ENCODE assay signal across 8 mouse cellular contexts in the genomic region with DNA sequence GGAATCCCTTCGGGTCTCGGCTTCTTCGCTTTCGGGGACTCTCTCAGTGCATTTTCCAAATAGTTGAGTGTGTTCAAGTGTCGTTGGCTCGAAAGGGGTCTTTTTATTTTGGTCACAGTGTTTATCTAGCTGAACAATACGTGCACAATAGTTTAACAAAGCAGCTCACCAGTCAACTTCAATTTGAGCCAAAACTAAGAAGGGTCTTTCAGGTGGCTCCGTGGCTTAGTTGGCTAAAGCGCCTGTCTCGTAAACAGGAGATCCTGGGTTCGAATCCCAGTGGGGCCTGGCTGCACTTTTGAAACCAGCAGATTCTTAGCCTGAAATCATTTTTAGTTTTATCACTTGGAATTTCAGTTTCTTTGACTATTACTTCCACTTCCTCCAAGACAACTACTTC. TPM values are rescaled to one million over a fixed set of nuclear protein-coding genes. Genes with fewer than 3 reads are reported as not detected.
A peak's percentile ranks its signal among the peaks of the same experiment; 100 is the strongest.
DNase-seq lines count a peak whose midpoint lies in the region; ATAC-seq and TF ChIP-seq lines count a peak whose summit lies in the region.

No protein-coding gene starts in this region.

- no peaks in the 10 kb centered on the region for H3K36me3 ChIP-seq in hindbrain, embryonic 14.5 days (replicated peaks; ENCODE audit: control insufficient read depth, insufficient read depth)
- no peaks in the 10 kb centered on the region for H3K36me3 ChIP-seq in midbrain, embryonic 12.5 days

- intact Hi-C loops in gastrocnemius, adult 2 months (cut with DNase I): no loop called here

- peak overlapping the region; percentile 46; the same call in 1 of the 2 replicates for H3K9ac ChIP-seq in hindbrain, embryonic 14.5 days
- peak overlapping the region; percentile 44 for H3K9ac ChIP-seq in midbrain, embryonic 12.5 days (replicated peaks)

- TF ChIP-seq CTCF in gastrocnemius, adult 2 months (IDR thresholded peaks at IDR 0.05): no peak

- no peak for DNase-seq in gastrocnemius, adult 2 months
- DNase-seq in gastrocnemius, adult 8-10 months (ENCODE audit: low spot score in 2 of 2): no peak
- peak; percentile 19 for DNase-seq in 416B (ENCODE audit: low read depth)
- peak; percentile 98 for DNase-seq in embryo, embryonic 10.5 days (ENCODE audit: low spot score)
- peak; percentile 86 for DNase-seq in hindbrain, embryonic 14.5 days (ENCODE audit: low spot score)
- DNase-seq in gastrocnemius, adult 18-20 months (ENCODE audit: low spot score): no peak
- no peak for DNase-seq in kidney, postnatal 14 days

- under 1% methylated on average over 11 of the region's 11 CpGs for WGBS in hindbrain, embryonic 14.5 days
- 1% methylated on average over 11 of the region's 11 CpGs for WGBS in midbrain, embryonic 12.5 days

- peak overlapping the region; percentile 58 for H3K4me3 ChIP-seq in gastrocnemius, adult 2 months
- H3K4me3 ChIP-seq in hindbrain, embryonic 14.5 days (replicated peaks; ENCODE audit: low read length): peak overlapping the region; percentile 34
- H3K4me3 ChIP-seq in midbrain, embryonic 12.5 days: peak overlapping the region; percentile 42

- no peak overlapping the region for H3K27ac ChIP-seq in gastrocnemius, adult 2 months
- no peak overlapping the region for H3K27ac ChIP-seq in hindbrain, embryonic 14.5 days
- no peak overlapping the region for H3K27ac ChIP-seq in midbrain, embryonic 12.5 days (replicated peaks)

- no peak for ATAC-seq in hindbrain, embryonic 14.5 days (ENCODE audit: low FRiP score)
- ATAC-seq in midbrain, embryonic 12.5 days (ENCODE audit: low FRiP score, low read depth): no peak

- 0 out of 2 replicates have a peak, but pooled peaks cover 3% of the 10 kb centered on the region for H3K4me1 ChIP-seq in hindbrain, embryonic 14.5 days (replicated peaks; ENCODE audit: control insufficient read depth, insufficient read depth, low read length)
- peaks cover 12% of the 10 kb centered on the region for H3K4me1 ChIP-seq in midbrain, embryonic 12.5 days

- H3K27me3 ChIP-seq in hindbrain, embryonic 14.5 days (ENCODE audit: control insufficient read depth, insufficient read depth, low read length): peaks cover 41% of the 10 kb centered on the region; the same call in 1 of the 2 replicates
- H3K27me3 ChIP-seq in midbrain, embryonic 12.5 days: peaks cover 29% of the 10 kb centered on the region

- H3K9me3 ChIP-seq in hindbrain, embryonic 14.5 days (ENCODE audit: control insufficient read depth, low read length): no peaks in the 10 kb centered on the region
- no peaks in the 10 kb centered on the region for H3K9me3 ChIP-seq in midbrain, embryonic 12.5 days

- H3K4me2 ChIP-seq in hindbrain, embryonic 14.5 days (replicated peaks): peak overlapping the region; percentile 47
- peak overlapping the region; percentile 47 for H3K4me2 ChIP-seq in midbrain, embryonic 12.5 days (replicated peaks)

RNA-seq across cellular contexts. Expression of a gene that starts 28.2 kb away (rescaled TPM):
- total RNA-seq in gastrocnemius, adult 2 months (2021): not detected
- total RNA-seq in gastrocnemius, adult 8-10 months (2022): not detected
- polyA plus RNA-seq in hindbrain, embryonic 14.5 days (2014; fragmentation: Nextera tagmentation; extraction: Ambion mirVana): not detected in 2 replicates
- not detected in 2 replicates for polyA plus RNA-seq in midbrain, embryonic 12.5 days (2016; fragmentation: Nextera tagmentation; extraction: Ambion mirVana)
- not detected for total RNA-seq in gastrocnemius, adult 18-20 months (2021)

RNA-seq across cellular contexts. Expression of a gene that starts 47.6 kb away (rescaled TPM):
- total RNA-seq in gastrocnemius, adult 2 months (2021): not detected
- total RNA-seq in gastrocnemius, adult 8-10 months (2022): not detected
- polyA plus RNA-seq in hindbrain, embryonic 14.5 days (2014; fragmentation: Nextera tagmentation; extraction: Ambion mirVana): 0.15 TPM in 1 of 2 replicates, not detected in the other
- not detected in 2 replicates for polyA plus RNA-seq in midbrain, embryonic 12.5 days (2016; fragmentation: Nextera tagmentation; extraction: Ambion mirVana)
- total RNA-seq in gastrocnemius, adult 18-20 months (2021): not detected

Comparison
In these comparisons a context has a peak if more than half of its experiments do, and no peak if none do; other contexts are left out.
1. DNase-seq: peak in 416B (single experiment), embryo, embryonic 10.5 days (single experiment) and hindbrain, embryonic 14.5 days (single experiment); none in gastrocnemius, adult 2 months (single experiment), gastrocnemius, adult 8-10 months (0 of 2), gastrocnemius, adult 18-20 months (single experiment) and kidney, postnatal 14 days (single experiment).
2. Peak in every context shown above with its lines, with median percentiles within 50 percentile points of each other: H3K4me3 ChIP-seq.